ENCODE assay signal across 11 mouse cellular contexts in genomic region chr5:30172115-30172514, GRCm38 (mm10). TPM values are rescaled to one million over a fixed set of nuclear protein-coding genes. Genes with fewer than 3 reads are reported as not detected.
DNase-seq lines count a peak whose midpoint lies in the region; ATAC-seq and TF ChIP-seq lines count a peak whose summit lies in the region.
"Had no signal": no experiment of that assay in that cellular context is flagged by ENCODE, and none has a peak within 500 bp of the region (broad histone marks: within the 10 kb centered on the region; RNA-seq: fewer than 3 reads in every experiment).

No protein-coding gene starts in this region.

- H3K27ac ChIP-seq in liver, postnatal 0 days (ENCODE audit: low read depth) = 0 out of 2 replicates have a peak overlapping the region, but pooled peaks have one; percentile 52
- no peak overlapping the region for H3K27ac ChIP-seq in liver, embryonic 12.5 days
- peak overlapping the region; percentile 88 for H3K27ac ChIP-seq in heart, embryonic 15.5 days
- peak overlapping the region; percentile 60; the same call in 1 of the 2 replicates for H3K27ac ChIP-seq in stomach, embryonic 16.5 days (ENCODE audit: low read length)
- H3K27ac ChIP-seq in forebrain, embryonic 11.5 days (ENCODE audit: low read depth, low read length) = no peak overlapping the region
- H3K27ac ChIP-seq: limb, embryonic 12.5 days had no signal

- DNase-seq in liver, postnatal 0 days = no peak
- DNase-seq in embryo, embryonic 11.5 days (ENCODE audit: low read depth, low spot score) = peak; percentile 34
- DNase-seq in left cerebral cortex, adult 11 months (ENCODE audit: low spot score) = no peak
- no peak for DNase-seq in forebrain, embryonic 11.5 days (ENCODE audit: low spot score)
- DNase-seq: gastrocnemius, postnatal 14 days had no signal

- no peak overlapping the region for H3K4me3 ChIP-seq in liver, postnatal 0 days (ENCODE audit: low read depth, low read length)
- H3K4me3 ChIP-seq in liver, embryonic 12.5 days = no peak overlapping the region
- no peak overlapping the region for H3K4me3 ChIP-seq in heart, embryonic 15.5 days
- no peak overlapping the region for H3K4me3 ChIP-seq in stomach, embryonic 16.5 days (replicated peaks; ENCODE audit: low read length)
- H3K4me3 ChIP-seq in forebrain, embryonic 11.5 days (ENCODE audit: low read depth, low read length) = no peak overlapping the region
- H3K4me3 ChIP-seq: limb, embryonic 12.5 days had no signal

- H3K9me3 ChIP-seq in liver, postnatal 0 days (ENCODE audit: low read length) = no peaks in the 10 kb centered on the region
- no peaks in the 10 kb centered on the region for H3K9me3 ChIP-seq in liver, embryonic 12.5 days (replicated peaks)
- no peaks in the 10 kb centered on the region for H3K9me3 ChIP-seq in heart, embryonic 15.5 days (replicated peaks)
- no peaks in the 10 kb centered on the region for H3K9me3 ChIP-seq in stomach, embryonic 16.5 days (replicated peaks; ENCODE audit: control insufficient read depth, low read length)
- no peaks in the 10 kb centered on the region for H3K9me3 ChIP-seq in forebrain, embryonic 11.5 days (ENCODE audit: control insufficient read depth, low read length)
- H3K9me3 ChIP-seq: limb, embryonic 12.5 days had no signal

- TF ChIP-seq EP300 in liver, postnatal 0 days (IDR thresholded peaks at IDR 0.05; ENCODE audit: low read depth) = no peak

- peaks cover 7% of the 10 kb centered on the region for H3K4me1 ChIP-seq in liver, postnatal 0 days (ENCODE audit: insufficient read depth)
- H3K4me1 ChIP-seq in liver, embryonic 12.5 days = peaks cover 9% of the 10 kb centered on the region; the same call in 1 of the 2 replicates
- H3K4me1 ChIP-seq in heart, embryonic 15.5 days (replicated peaks) = peaks cover 19% of the 10 kb centered on the region
- no peaks in the 10 kb centered on the region for H3K4me1 ChIP-seq in stomach, embryonic 16.5 days (ENCODE audit: control insufficient read depth, insufficient read depth, low read length)
- H3K4me1 ChIP-seq in forebrain, embryonic 11.5 days (replicated peaks; ENCODE audit: control insufficient read depth, insufficient read depth, low read length) = no peaks in the 10 kb centered on the region

- H3K9ac ChIP-seq in liver, postnatal 0 days (replicated peaks) = no peak overlapping the region
- H3K9ac ChIP-seq in liver, embryonic 12.5 days = no peak overlapping the region
- no peak overlapping the region for H3K9ac ChIP-seq in heart, embryonic 15.5 days
- no peak overlapping the region for H3K9ac ChIP-seq in stomach, embryonic 16.5 days (ENCODE audit: low read length)
- H3K9ac ChIP-seq in forebrain, embryonic 11.5 days (ENCODE audit: low read length) = no peak overlapping the region
- H3K9ac ChIP-seq: limb, embryonic 12.5 days had no signal

- no peak overlapping the region for H3K4me2 ChIP-seq in liver, postnatal 0 days (ENCODE audit: low read depth, low read length)
- H3K4me2 ChIP-seq in liver, embryonic 12.5 days = no peak overlapping the region
- peak overlapping the region; percentile 27 for H3K4me2 ChIP-seq in heart, embryonic 15.5 days
- H3K4me2 ChIP-seq in stomach, embryonic 16.5 days (ENCODE audit: low read depth, low read length) = no peak overlapping the region
- no peak overlapping the region for H3K4me2 ChIP-seq in forebrain, embryonic 11.5 days (ENCODE audit: low read depth, low read length, severe bottlenecking)
- H3K4me2 ChIP-seq: limb, embryonic 12.5 days had no signal

- H3K36me3 ChIP-seq in liver, postnatal 0 days (replicated peaks; ENCODE audit: insufficient read depth, low read length) = peaks cover 62% of the 10 kb centered on the region
- peaks cover 91% of the 10 kb centered on the region for H3K36me3 ChIP-seq in liver, embryonic 12.5 days
- H3K36me3 ChIP-seq in heart, embryonic 15.5 days = peaks cover 76% of the 10 kb centered on the region
- peaks cover 6% of the 10 kb centered on the region for H3K36me3 ChIP-seq in stomach, embryonic 16.5 days (ENCODE audit: control insufficient read depth, insufficient read depth, low read length)
- H3K36me3 ChIP-seq in forebrain, embryonic 11.5 days (ENCODE audit: control insufficient read depth, insufficient read depth, low read length) = peaks cover 4% of the 10 kb centered on the region; the same call in 1 of the 2 replicates

- H3K27me3 ChIP-seq in liver, postnatal 0 days (ENCODE audit: insufficient read depth, low read length) = no peaks in the 10 kb centered on the region
- H3K27me3 ChIP-seq in liver, embryonic 12.5 days (replicated peaks) = no peaks in the 10 kb centered on the region
- no peaks in the 10 kb centered on the region for H3K27me3 ChIP-seq in heart, embryonic 15.5 days
- H3K27me3 ChIP-seq in stomach, embryonic 16.5 days (ENCODE audit: control insufficient read depth, insufficient read depth, low read length) = no peaks in the 10 kb centered on the region
- H3K27me3 ChIP-seq in forebrain, embryonic 11.5 days (ENCODE audit: control insufficient read depth, insufficient read depth, low read length) = no peaks in the 10 kb centered on the region
- H3K27me3 ChIP-seq: limb, embryonic 12.5 days had no signal

- peak; percentile 43; the same call in 1 of the 2 replicates for ATAC-seq in liver, postnatal 0 days
- ATAC-seq in liver, embryonic 12.5 days = no peak
- ATAC-seq in heart, embryonic 15.5 days (replicated peaks; ENCODE audit: insufficient number of reproducible peaks, insufficient read depth, low FRiP score, low read depth) = peak; percentile 81
- 0 out of 2 replicates have a peak, but pooled peaks have one; percentile 10 for ATAC-seq in stomach, embryonic 16.5 days (ENCODE audit: insufficient read depth, low FRiP score)
- ATAC-seq in erythroblast, adult 5-6 weeks (replicated peaks; ENCODE audit: low FRiP score, poor library complexity, severe bottlenecking) = no peak
- ATAC-seq in forebrain, embryonic 11.5 days (replicated peaks; ENCODE audit: low FRiP score) = no peak

- no peak for TF ChIP-seq CTCF in liver, postnatal 0 days (IDR thresholded peaks at IDR 0.05; ENCODE audit: low read depth)

RNA-seq across cellular contexts. Expression of gene Hadhb, which starts 17.1 kb away (rescaled TPM):
- polyA plus RNA-seq in liver, postnatal 0 days (2015; fragmentation: Nextera tagmentation; extraction: Ambion mirVana) = 421 and 447 TPM in 2 replicates
- polyA plus RNA-seq in liver, embryonic 12.5 days (2016; fragmentation: Nextera tagmentation; extraction: Ambion mirVana) = 113 and 116 TPM in 2 replicates
- polyA plus RNA-seq in heart, embryonic 15.5 days (2015; fragmentation: Nextera tagmentation; extraction: Ambion mirVana) = 361 and 426 TPM in 2 replicates
- polyA plus RNA-seq in stomach, embryonic 16.5 days (2015; fragmentation: Nextera tagmentation; extraction: Ambion mirVana) = 212 and 217 TPM in 2 replicates
- 36.1 and 37.4 TPM in 2 replicates for total RNA-seq in erythroblast, adult 5-6 weeks (2015; ENCODE audit: low replicate concordance)
- 30.8 and 35.7 TPM in 2 replicates for total RNA-seq in erythroblast, adult 5-6 weeks (2017; ENCODE audit: low replicate concordance)
- 105 and 108 TPM in 2 replicates for polyA plus RNA-seq in forebrain, embryonic 11.5 days (2014; fragmentation: Nextera tagmentation; extraction: Ambion mirVana)

RNA-seq across cellular contexts. Expression of gene Hadha, which starts 17.2 kb away (rescaled TPM):
- 224 and 228 TPM in 2 replicates for polyA plus RNA-seq in liver, postnatal 0 days (2015; fragmentation: Nextera tagmentation; extraction: Ambion mirVana)
- polyA plus RNA-seq in liver, embryonic 12.5 days (2016; fragmentation: Nextera tagmentation; extraction: Ambion mirVana) = 92.2 and 103 TPM in 2 replicates
- polyA plus RNA-seq in heart, embryonic 15.5 days (2015; fragmentation: Nextera tagmentation; extraction: Ambion mirVana) = 261 and 298 TPM in 2 replicates
- polyA plus RNA-seq in stomach, embryonic 16.5 days (2015; fragmentation: Nextera tagmentation; extraction: Ambion mirVana) = 173 and 174 TPM in 2 replicates
- 15.9 and 23.2 TPM in 2 replicates for total RNA-seq in erythroblast, adult 5-6 weeks (2015; ENCODE audit: low replicate concordance)
- total RNA-seq in erythroblast, adult 5-6 weeks (2017; ENCODE audit: low replicate concordance) = 73.7 and 102 TPM in 2 replicates
- 93.1 and 97.4 TPM in 2 replicates for polyA plus RNA-seq in forebrain, embryonic 11.5 days (2014; fragmentation: Nextera tagmentation; extraction: Ambion mirVana)

RNA-seq across cellular contexts. Expression of gene Adgrf3, which starts 33.4 kb away (rescaled TPM):
- polyA plus RNA-seq in liver, postnatal 0 days (2015; fragmentation: Nextera tagmentation; extraction: Ambion mirVana) = not detected in 2 replicates
- polyA plus RNA-seq in liver, embryonic 12.5 days (2016; fragmentation: Nextera tagmentation; extraction: Ambion mirVana) = not detected in 2 replicates
- polyA plus RNA-seq in heart, embryonic 15.5 days (2015; fragmentation: Nextera tagmentation; extraction: Ambion mirVana) = 0.25 and 0.46 TPM in 2 replicates
- 0.37 and 0.41 TPM in 2 replicates for polyA plus RNA-seq in stomach, embryonic 16.5 days (2015; fragmentation: Nextera tagmentation; extraction: Ambion mirVana)
- total RNA-seq in erythroblast, adult 5-6 weeks (2015; ENCODE audit: low replicate concordance) = not detected in 2 replicates
- total RNA-seq in erythroblast, adult 5-6 weeks (2017; ENCODE audit: low replicate concordance) = not detected in 2 replicates
- polyA plus RNA-seq in forebrain, embryonic 11.5 days (2014; fragmentation: Nextera tagmentation; extraction: Ambion mirVana) = not detected in 2 replicates
- total RNA-seq: gastrocnemius, postnatal 14 days; neutrophil, adult 5-6 weeks had no signal
- polyA plus RNA-seq: limb, embryonic 12.5 days had no signal

Comparison
In these comparisons a context has a peak if more than half of its experiments do, and no peak if none do; other contexts are left out.
1. ATAC-seq: peak in liver, postnatal 0 days (single experiment), heart, embryonic 15.5 days (single experiment) and stomach, embryonic 16.5 days (single experiment); none in liver, embryonic 12.5 days (single experiment), erythroblast, adult 5-6 weeks (single experiment) and forebrain, embryonic 11.5 days (single experiment).
2. H3K27ac ChIP-seq: peak in liver, postnatal 0 days (single experiment), heart, embryonic 15.5 days (single experiment) and stomach, embryonic 16.5 days (single experiment); none in liver, embryonic 12.5 days (single experiment) and forebrain, embryonic 11.5 days (single experiment).